Mouse (Mus musculus): Measurements from ENCODE around the gene Pitpnm3.
"Not testable (repeated sequence)": the region's sequence is repeated elsewhere in the genome, so short reads cannot be mapped to it uniquely, and the experiment has no call there.

Gene Pitpnm3

DNA sequence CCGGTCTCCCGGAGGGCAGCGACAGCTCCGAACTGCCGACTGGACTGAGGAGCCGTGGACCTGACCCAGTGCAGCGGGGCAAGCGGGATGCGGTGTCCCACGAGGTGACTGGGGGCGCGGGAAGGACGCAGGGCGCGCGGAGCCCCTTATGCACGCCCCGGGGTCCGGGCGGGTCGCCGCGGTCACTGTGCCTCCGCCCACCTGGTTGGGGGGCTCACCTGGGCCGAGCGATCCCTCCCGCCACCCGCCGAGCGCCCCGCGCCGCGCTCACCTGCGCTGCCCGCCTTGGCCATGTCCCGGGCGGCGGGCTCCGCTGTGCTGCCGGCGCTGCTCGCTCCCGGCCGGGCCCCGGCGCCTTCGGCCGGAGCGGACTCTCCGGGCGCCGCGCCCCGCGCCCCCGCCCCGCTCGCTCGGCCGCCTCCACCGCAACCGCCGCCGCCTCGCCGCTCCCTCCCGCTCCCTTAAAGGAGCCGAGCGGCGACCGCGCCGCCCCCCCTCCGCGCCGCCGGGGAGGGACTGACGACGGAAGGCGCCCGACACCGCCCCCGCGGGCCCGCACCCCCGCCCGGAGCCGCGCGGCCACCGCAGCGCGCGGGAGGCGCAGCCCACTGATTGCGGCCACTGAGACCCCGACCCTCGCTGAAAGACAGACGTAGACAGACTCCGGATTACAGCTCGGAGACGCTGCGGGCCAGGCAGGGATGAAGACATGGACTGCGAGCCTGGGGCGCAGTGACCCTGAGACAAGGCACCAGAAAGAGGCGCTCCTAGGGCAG, at the start of gene Pitpnm3:
TSS of gene Pitpnm3 (minus strand) at position 396 of the 776 bp plus-strand sequence.
- DNase-seq (ENCODE audit: low spot score), result peak; percentile 32

DNA sequence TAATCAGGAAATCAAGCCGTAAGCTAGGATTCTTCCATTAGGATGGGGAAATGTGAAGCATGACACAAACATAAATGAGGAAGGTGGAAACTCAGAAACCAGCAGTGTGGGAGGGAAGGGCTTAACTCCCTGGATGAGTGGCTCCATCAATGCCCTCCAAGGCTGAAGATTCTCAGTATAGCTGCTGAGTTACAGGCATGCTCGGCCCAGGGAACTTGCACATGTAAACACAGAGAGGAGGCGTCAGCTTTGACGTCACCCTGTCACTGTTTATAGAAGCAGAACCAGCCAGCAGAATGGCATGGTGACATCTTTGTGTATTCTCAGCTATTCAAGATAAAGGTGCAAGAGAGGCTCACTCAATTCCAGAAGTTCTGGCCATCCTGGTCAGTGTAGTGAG, 48.7 kb upstream of the Pitpnm3 start:
- DNase-seq (ENCODE audit: low spot score), result no peak

GRCm38 (mm10) chr11:72181136-72181535, 45.6 kb upstream of the Pitpnm3 start:
- DNase-seq (ENCODE audit: low spot score), result no peak

DNA sequence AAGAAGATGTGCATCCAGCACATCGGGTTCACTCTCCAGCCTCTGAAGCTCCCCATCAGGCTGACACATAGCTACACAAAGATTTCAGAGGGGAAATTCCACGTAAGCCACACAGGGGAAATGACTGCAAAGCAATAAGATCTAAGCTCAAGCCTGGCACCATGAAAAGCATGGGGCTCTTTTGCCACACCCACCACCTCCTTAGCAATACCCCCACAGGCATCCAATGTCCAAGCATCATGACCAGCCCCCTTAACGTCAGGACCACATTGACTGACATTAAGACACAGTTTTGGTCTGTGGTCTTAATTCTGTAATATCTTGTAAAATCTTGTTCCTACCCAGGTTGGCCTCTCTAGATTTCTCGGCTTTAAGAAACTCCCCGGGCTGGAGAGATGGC, 45.0 kb upstream of the Pitpnm3 start:
- no peak for DNase-seq (ENCODE audit: low spot score)

DNA sequence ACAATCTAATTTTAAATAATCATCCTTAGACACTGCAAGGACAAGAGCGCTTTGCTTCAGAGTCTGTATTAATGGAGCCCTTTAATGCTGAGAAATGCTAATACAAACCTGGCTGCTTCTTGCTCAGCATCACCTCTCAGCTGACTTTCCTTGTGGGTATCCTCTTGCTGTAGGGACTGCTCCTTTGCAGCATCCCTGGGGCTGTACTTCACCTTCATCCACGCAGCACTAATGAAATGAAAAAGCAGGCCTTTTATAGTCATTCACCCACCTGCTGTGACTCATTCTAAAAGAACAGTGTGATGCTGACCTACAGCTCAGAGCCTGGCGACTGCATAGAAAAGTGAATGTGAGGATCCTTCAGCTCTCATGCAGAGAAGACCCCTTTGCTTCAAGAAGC, 41.0 kb upstream of the Pitpnm3 start:
- DNase-seq (ENCODE audit: low spot score), result no peak

- no peak for DNase-seq (ENCODE audit: low spot score)
These were observed 40.4 kb upstream of the Pitpnm3 start for GRCm38 (mm10) chr11:72175966-72176365.

- no peak for DNase-seq (ENCODE audit: low spot score)
These were observed 39.1 kb upstream of the Pitpnm3 start for GRCm38 (mm10) chr11:72174721-72175120.

- no peak for DNase-seq (ENCODE audit: low spot score)
These were observed 37.9 kb upstream of the Pitpnm3 start for GRCm38 (mm10) chr11:72173506-72173905.

DNA sequence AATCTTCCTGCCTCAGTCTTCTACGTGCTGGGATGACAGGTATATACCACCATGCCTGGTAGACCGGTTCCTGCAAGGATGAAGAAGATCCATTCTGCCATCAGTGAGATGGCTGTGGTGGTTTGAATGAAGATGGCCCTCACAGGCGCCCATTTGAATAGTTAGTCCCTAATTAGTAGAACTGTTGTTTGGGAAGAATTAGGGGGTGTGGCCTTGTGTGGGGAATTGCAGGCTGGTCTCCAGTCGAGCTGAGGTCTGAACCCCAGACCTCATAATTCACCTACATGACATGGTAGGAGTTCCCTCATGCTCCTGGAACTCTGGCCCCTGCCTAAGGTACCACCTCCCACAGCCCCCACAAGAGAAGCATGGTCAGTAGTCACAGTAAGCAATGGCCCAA, 36.3 kb upstream of the Pitpnm3 start:
- DNase-seq (ENCODE audit: low spot score), result not testable (repeated sequence)

DNA sequence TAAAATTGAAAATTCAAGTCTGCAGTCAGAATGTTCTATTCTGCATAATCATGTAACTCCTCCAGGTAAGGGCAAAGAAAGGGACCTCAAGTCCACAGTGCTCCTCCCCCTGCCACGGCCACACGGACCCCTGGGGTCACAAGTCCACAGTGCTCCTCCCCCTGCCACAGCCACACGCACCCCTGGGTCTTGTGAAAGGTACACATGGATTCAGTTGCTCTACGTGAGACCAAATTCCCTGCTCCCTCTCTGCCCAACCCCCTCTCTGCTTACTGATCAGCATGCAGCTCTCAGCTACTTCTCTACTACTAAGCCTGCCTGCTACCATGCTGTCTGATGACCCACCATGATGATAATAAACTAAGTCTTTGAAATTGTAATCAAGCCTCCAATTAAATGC, 34.3 kb upstream of the Pitpnm3 start:
- DNase-seq (ENCODE audit: low spot score), result no peak

DNA sequence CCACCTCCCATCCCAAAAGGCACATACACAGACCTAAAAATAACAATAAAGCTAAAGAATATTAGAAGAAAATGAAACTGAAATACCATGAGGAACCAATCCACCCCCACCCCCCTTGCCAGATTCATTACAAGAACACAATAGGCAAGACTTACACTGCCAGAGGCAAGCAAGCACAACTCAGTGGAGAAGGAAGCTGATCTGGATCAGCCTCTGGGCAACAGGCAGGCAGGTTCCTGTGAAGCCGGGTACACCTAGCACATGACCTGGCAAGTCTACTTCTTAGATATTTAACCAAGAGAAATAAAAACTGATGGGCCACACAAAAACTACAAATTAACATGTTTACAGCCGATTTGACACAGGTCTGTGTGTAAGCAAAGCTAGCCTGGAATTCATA, 27.6 kb upstream of the Pitpnm3 start:
- DNase-seq (ENCODE audit: low spot score), result no peak

GRCm38 (mm10) chr11:72156624-72157023, 21.0 kb upstream of the Pitpnm3 start:
- DNase-seq (ENCODE audit: low spot score), result no peak

GRCm38 (mm10) chr11:72155981-72156428, 20.4 kb upstream of the Pitpnm3 start:
- no peak for DNase-seq (ENCODE audit: low spot score)

- no peak for DNase-seq (ENCODE audit: low spot score)
These were observed 19.8 kb upstream of the Pitpnm3 start for GRCm38 (mm10) chr11:72155186-72155980.

- DNase-seq (ENCODE audit: low spot score), result no peak
These were observed 17.7 kb upstream of the Pitpnm3 start for GRCm38 (mm10) chr11:72153122-72153862.

- DNase-seq (ENCODE audit: low spot score), result no peak
These were observed 15.5 kb upstream of the Pitpnm3 start for GRCm38 (mm10) chr11:72151120-72151519.

DNA sequence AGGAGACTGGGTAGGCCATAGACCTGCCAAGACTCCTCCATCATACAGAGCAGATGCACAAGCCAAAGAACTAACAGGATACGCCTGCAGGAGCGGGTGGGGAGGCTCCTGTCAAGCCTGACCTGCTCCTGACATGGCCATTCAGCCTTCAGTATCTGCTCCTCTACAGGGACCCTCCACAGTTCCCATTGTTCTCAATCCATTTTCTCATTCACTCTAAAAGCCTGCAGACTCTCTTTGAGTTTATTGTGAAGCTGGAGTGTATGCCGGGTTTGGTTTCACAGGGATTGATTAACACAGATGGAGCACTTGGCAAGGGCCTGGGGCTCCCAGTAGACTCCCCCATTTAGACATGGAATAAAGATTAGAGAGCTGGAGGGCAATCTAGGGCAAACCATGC, 12.3 kb upstream of the Pitpnm3 start:
- DNase-seq (ENCODE audit: low spot score), result no peak

DNA sequence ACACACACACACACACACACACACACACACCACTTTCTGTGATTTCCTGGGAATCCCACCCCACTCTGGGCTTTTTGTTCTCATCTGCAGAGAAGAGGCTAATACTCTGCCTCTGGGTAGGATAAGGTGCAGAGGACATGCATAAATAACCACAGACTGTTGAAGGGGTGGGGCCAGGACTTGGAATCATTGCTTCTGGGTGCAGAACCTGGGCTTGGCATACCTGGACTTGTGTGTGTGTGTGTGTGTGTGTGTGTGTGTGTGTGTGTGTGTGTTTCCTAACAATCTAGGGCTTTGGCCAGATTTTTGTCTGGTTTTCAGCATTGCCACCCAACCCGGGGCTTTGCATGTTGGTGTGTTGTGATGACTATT, 10.3 kb upstream of the Pitpnm3 start:
- no peak for DNase-seq (ENCODE audit: low spot score)

DNA sequence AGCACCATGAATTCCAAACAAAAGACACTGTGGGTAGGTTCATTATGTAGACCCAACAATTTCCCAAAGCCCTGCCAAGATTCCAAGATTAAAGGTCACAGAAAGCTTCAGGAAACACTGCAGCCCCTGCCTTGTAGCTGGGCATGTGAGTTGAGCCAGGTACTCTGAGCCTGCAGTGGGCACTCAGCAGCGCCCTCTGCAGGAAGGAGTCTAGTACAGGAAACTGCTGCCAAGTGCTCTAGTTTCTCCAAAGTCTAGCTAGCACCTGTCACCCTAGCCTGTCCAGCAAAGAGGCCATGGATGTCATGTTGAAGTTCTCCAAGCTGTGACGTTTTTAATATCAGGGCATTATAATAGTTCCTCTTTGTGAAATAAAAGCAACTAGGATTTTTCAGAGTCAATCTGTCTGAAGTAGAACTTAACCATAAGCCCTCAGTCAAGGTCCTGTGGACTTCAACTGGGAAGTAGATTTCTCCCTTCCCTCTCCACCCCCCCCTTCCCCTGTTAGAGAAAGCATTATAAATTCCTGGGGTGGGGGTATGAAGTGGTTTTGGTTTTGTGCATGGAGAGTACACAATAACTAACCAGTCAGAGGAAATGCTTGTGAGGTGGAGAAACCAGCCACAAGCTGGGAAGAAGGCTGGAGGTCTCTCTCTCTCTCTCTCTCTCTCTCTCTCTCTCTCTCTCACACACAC, 9.8 kb upstream of the Pitpnm3 start:
- DNase-seq (ENCODE audit: low spot score), result no peak

DNA sequence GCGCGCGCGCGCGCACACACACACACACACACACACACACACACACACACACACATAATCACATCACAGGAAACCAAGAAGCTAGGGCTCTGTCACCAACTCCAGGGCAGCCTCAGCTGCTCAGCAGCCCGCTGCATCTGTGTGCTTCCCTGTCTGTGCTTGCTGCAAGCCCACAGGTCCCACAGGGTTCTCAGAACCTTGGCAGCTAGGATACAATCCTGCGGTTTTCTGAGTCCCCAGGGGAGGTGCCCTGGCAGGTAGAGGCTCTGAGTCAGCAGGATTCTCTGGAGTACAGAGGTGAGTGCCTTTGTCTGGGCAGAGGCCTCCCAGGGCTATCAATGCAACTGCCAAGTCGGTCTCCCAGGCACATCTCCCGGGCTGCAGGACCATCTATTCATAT, 7.3 kb upstream of the Pitpnm3 start:
- DNase-seq (ENCODE audit: low spot score), result peak; percentile 73

GRCm38 (mm10) chr11:72140198-72140597, 4.6 kb upstream of the Pitpnm3 start:
- DNase-seq (ENCODE audit: low spot score), result no peak
